Mouse (Mus musculus): ENCODE measurements around the gene Clps. TPM values are rescaled to one million over a fixed set of nuclear protein-coding genes. Genes with fewer than 3 reads are reported as not detected.

Gene Clps
- polyA plus RNA-seq, 1 experiment from 2014 or later = not detected

GRCm38 (mm10) chr17:28586509-28586908, 25.9 kb upstream of the Clps start:
- H3K4me1 ChIP-seq (ENCODE audit: control insufficient read depth, insufficient read depth, low read depth, low read length) = no peaks in the 10 kb centered on the region
- H3K27ac ChIP-seq (ENCODE audit: low read depth, low read length) = no peak overlapping the region
- H3K9ac ChIP-seq (ENCODE audit: low read depth, low read length) = no peak overlapping the region
- ATAC-seq = no peak
- H3K4me3 ChIP-seq (ENCODE audit: low read length) = no peak overlapping the region
- WGBS = 84% methylated on average over 3 of the region's 3 CpGs
- no peaks in the 10 kb centered on the region for H3K9me3 ChIP-seq (ENCODE audit: control insufficient read depth, low read length)
- no peaks in the 10 kb centered on the region for H3K27me3 ChIP-seq (replicated peaks; ENCODE audit: control insufficient read depth, insufficient read depth, low read length)
- H3K36me3 ChIP-seq (ENCODE audit: control insufficient read depth, insufficient read depth, low read length) = peaks cover 16% of the 10 kb centered on the region
- H3K4me2 ChIP-seq (ENCODE audit: low read length) = no peak overlapping the region

- Histone ChIP-seq H3K27me3 (replicated peaks; ENCODE audit: control insufficient read depth, insufficient read depth, low read length) (no peaks in the 10 kb centered on the region), H3K27ac (ENCODE audit: low read depth, low read length) (no peak overlapping the region), H3K36me3 (ENCODE audit: control insufficient read depth, insufficient read depth, low read length) (no peaks in the 10 kb centered on the region), H3K4me3 (ENCODE audit: low read length) (no peak overlapping the region), H3K9ac (ENCODE audit: low read depth, low read length) (no peak overlapping the region), H3K4me2 (ENCODE audit: low read length) (no peak overlapping the region), H3K4me1 (ENCODE audit: control insufficient read depth, insufficient read depth, low read depth, low read length) (peaks cover 4% of the 10 kb centered on the region; the same call in 1 of the 2 replicates), H3K9me3 (ENCODE audit: control insufficient read depth, low read length) (no peaks in the 10 kb centered on the region)
- ATAC-seq = no peak
- WGBS = 62% methylated on average over 2 of the region's 2 CpGs
Observed at GRCm38 (mm10) chr17:28581056-28581455, 20.5 kb upstream of the Clps start.

GRCm38 (mm10) chr17:28580396-28580795, 19.8 kb upstream of the Clps start:
- Histone ChIP-seq H3K9me3 (ENCODE audit: control insufficient read depth, low read length) (no peaks in the 10 kb centered on the region), H3K9ac (ENCODE audit: low read depth, low read length) (no peak overlapping the region), H3K4me3 (ENCODE audit: low read length) (no peak overlapping the region), H3K4me2 (ENCODE audit: low read length) (no peak overlapping the region), H3K27ac (ENCODE audit: low read depth, low read length) (no peak overlapping the region), H3K27me3 (replicated peaks; ENCODE audit: control insufficient read depth, insufficient read depth, low read length) (no peaks in the 10 kb centered on the region), H3K36me3 (ENCODE audit: control insufficient read depth, insufficient read depth, low read length) (no peaks in the 10 kb centered on the region), H3K4me1 (ENCODE audit: control insufficient read depth, insufficient read depth, low read depth, low read length) (peaks cover 4% of the 10 kb centered on the region; the same call in 1 of the 2 replicates)
- ATAC-seq = no peak
- WGBS = 5% methylated on average over 9 of the region's 9 CpGs

- peak within 1 kb of the TSS; percentile 57 for H3K4me2 ChIP-seq (ENCODE audit: low read length)
- WGBS = 17% methylated on average over 47 of the region's 50 CpGs
Observed at GRCm38 (mm10) chr17:28575244-28576125, 14.9 kb upstream of the Clps start, which contains the start of gene Lhfpl5. Lhfpl5 (plus strand) TSS chr17:28575641.

GRCm38 (mm10) chr17:28572941-28573340, 12.4 kb upstream of the Clps start:
- WGBS = 86% methylated on average over 6 of the region's 6 CpGs
- Histone ChIP-seq H3K9ac (ENCODE audit: low read depth, low read length) (no peak overlapping the region), H3K4me1 (ENCODE audit: control insufficient read depth, insufficient read depth, low read depth, low read length) (peaks cover 4% of the 10 kb centered on the region; the same call in 1 of the 2 replicates), H3K9me3 (ENCODE audit: control insufficient read depth, low read length) (no peaks in the 10 kb centered on the region), H3K27ac (ENCODE audit: low read depth, low read length) (no peak overlapping the region), H3K36me3 (ENCODE audit: control insufficient read depth, insufficient read depth, low read length) (no peaks in the 10 kb centered on the region), H3K4me2 (ENCODE audit: low read length) (no peak overlapping the region), H3K4me3 (ENCODE audit: low read length) (no peak overlapping the region), H3K27me3 (replicated peaks; ENCODE audit: control insufficient read depth, insufficient read depth, low read length) (no peaks in the 10 kb centered on the region; the same call in 1 of the 2 replicates)
- no peak for ATAC-seq

More at GRCm38 (mm10) chr17:28575244-28576125, 14.9 kb upstream of the Clps start, which contains the start of gene Lhfpl5:
- Histone ChIP-seq H3K9ac (ENCODE audit: low read depth, low read length) (peak within 1 kb of the TSS; percentile 47), H3K4me1 (ENCODE audit: control insufficient read depth, insufficient read depth, low read depth, low read length) (peaks cover 4% of the 10 kb centered on the region; the same call in 1 of the 2 replicates), H3K9me3 (ENCODE audit: control insufficient read depth, low read length) (no peaks in the 10 kb centered on the region), H3K36me3 (ENCODE audit: control insufficient read depth, insufficient read depth, low read length) (no peaks in the 10 kb centered on the region), H3K27ac (ENCODE audit: low read depth, low read length) (no peak within 1 kb of the TSS), H3K4me3 (ENCODE audit: low read length) (peak within 1 kb of the TSS; percentile 33), H3K27me3 (replicated peaks; ENCODE audit: control insufficient read depth, insufficient read depth, low read length) (no peaks in the 10 kb centered on the region; the same call in 1 of the 2 replicates)
- peak; percentile 80 for ATAC-seq

GRCm38 (mm10) chr17:28572521-28572920, 12.0 kb upstream of the Clps start:
- no peaks in the 10 kb centered on the region for H3K9me3 ChIP-seq (ENCODE audit: control insufficient read depth, low read length)
- peaks cover 4% of the 10 kb centered on the region; the same call in 1 of the 2 replicates for H3K4me1 ChIP-seq (ENCODE audit: control insufficient read depth, insufficient read depth, low read depth, low read length)
- H3K36me3 ChIP-seq (ENCODE audit: control insufficient read depth, insufficient read depth, low read length) = no peaks in the 10 kb centered on the region
- H3K4me2 ChIP-seq (ENCODE audit: low read length) = no peak overlapping the region
- H3K27me3 ChIP-seq (replicated peaks; ENCODE audit: control insufficient read depth, insufficient read depth, low read length) = no peaks in the 10 kb centered on the region; the same call in 1 of the 2 replicates
- H3K9ac ChIP-seq (ENCODE audit: low read depth, low read length) = no peak overlapping the region
- no peak for ATAC-seq
- no peak overlapping the region for H3K27ac ChIP-seq (ENCODE audit: low read depth, low read length)
- no peak overlapping the region for H3K4me3 ChIP-seq (ENCODE audit: low read length)
- WGBS = 84% methylated on average over 7 of the region's 7 CpGs

- ATAC-seq = no peak
- Histone ChIP-seq H3K27me3 (replicated peaks; ENCODE audit: control insufficient read depth, insufficient read depth, low read length) (no peaks in the 10 kb centered on the region; the same call in 1 of the 2 replicates), H3K36me3 (ENCODE audit: control insufficient read depth, insufficient read depth, low read length) (no peaks in the 10 kb centered on the region), H3K27ac (ENCODE audit: low read depth, low read length) (no peak overlapping the region), H3K9ac (ENCODE audit: low read depth, low read length) (no peak overlapping the region), H3K4me3 (ENCODE audit: low read length) (no peak overlapping the region), H3K4me2 (ENCODE audit: low read length) (no peak overlapping the region), H3K4me1 (ENCODE audit: control insufficient read depth, insufficient read depth, low read depth, low read length) (no peaks in the 10 kb centered on the region), H3K9me3 (ENCODE audit: control insufficient read depth, low read length) (no peaks in the 10 kb centered on the region)
- 79% methylated on average over 3 of the region's 3 CpGs for WGBS
Observed at GRCm38 (mm10) chr17:28571868-28572267, 11.3 kb upstream of the Clps start.

- Histone ChIP-seq H3K27ac (ENCODE audit: low read depth, low read length) (no peak overlapping the region), H3K4me1 (ENCODE audit: control insufficient read depth, insufficient read depth, low read depth, low read length) (no peaks in the 10 kb centered on the region), H3K4me3 (ENCODE audit: low read length) (no peak overlapping the region), H3K4me2 (ENCODE audit: low read length) (no peak overlapping the region), H3K9ac (ENCODE audit: low read depth, low read length) (no peak overlapping the region), H3K36me3 (ENCODE audit: control insufficient read depth, insufficient read depth, low read length) (no peaks in the 10 kb centered on the region), H3K27me3 (replicated peaks; ENCODE audit: control insufficient read depth, insufficient read depth, low read length) (no peaks in the 10 kb centered on the region; the same call in 1 of the 2 replicates), H3K9me3 (ENCODE audit: control insufficient read depth, low read length) (no peaks in the 10 kb centered on the region)
- ATAC-seq = no peak
- 27% methylated on average over 3 of the region's 3 CpGs for WGBS
Observed at GRCm38 (mm10) chr17:28567541-28567940, 7.0 kb upstream of the Clps start.

GRCm38 (mm10) chr17:28565181-28565580, 4.6 kb upstream of the Clps start:
- H3K9ac ChIP-seq (ENCODE audit: low read depth, low read length) = no peak overlapping the region
- no peak overlapping the region for H3K27ac ChIP-seq (ENCODE audit: low read depth, low read length)
- H3K27me3 ChIP-seq (replicated peaks; ENCODE audit: control insufficient read depth, insufficient read depth, low read length) = no peaks in the 10 kb centered on the region
- no peak for ATAC-seq
- no peaks in the 10 kb centered on the region for H3K4me1 ChIP-seq (ENCODE audit: control insufficient read depth, insufficient read depth, low read depth, low read length)
- H3K9me3 ChIP-seq (ENCODE audit: control insufficient read depth, low read length) = no peaks in the 10 kb centered on the region
- H3K4me3 ChIP-seq (ENCODE audit: low read length) = no peak overlapping the region
- no peaks in the 10 kb centered on the region for H3K36me3 ChIP-seq (ENCODE audit: control insufficient read depth, insufficient read depth, low read length)
- no peak overlapping the region for H3K4me2 ChIP-seq (ENCODE audit: low read length)

All from hindbrain, embryonic 16.5 days (tissue).